31 mouse cellular contexts compared by ENCODE assay signal in the genomic region with DNA sequence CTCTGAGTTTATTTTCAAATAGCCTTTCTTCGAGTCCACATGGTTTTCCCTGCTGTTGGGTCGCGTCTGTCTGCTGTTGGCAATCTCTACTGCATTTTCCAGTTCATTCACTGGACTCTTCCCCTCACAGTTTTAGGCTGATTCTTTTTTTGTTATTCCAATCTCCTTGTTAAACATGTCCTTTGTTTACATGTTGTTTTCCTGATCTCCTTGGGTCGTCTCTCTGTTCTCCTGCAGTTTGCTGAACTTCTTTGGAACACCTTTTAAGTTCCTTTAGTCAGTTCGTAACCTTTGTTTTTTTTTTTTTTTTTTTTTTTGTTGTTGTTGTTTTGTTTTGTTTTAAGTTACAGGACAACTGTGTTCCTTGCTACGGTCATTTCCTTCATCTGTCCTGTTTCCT.
"Had no signal": no experiment of that assay in that cellular context is flagged by ENCODE, and none has a peak within 500 bp of the region (broad histone marks: within the 10 kb centered on the region; RNA-seq: fewer than 3 reads in every experiment).

No protein-coding gene starts in this region.

- H3K9ac ChIP-seq: limb, embryonic 12.5 days; limb, embryonic 13.5 days; limb, embryonic 15.5 days; liver, embryonic 12.5 days; liver, embryonic 13.5 days; liver, embryonic 14.5 days; liver, embryonic 15.5 days; liver, postnatal 0 days; lung, embryonic 14.5 days; lung, embryonic 15.5 days; midbrain, embryonic 12.5 days; midbrain, embryonic 13.5 days; midbrain, embryonic 15.5 days; neural tube, embryonic 12.5 days had no signal

- H3K4me3 ChIP-seq: limb, embryonic 10.5 days; limb, embryonic 12.5 days; limb, embryonic 13.5 days; limb, embryonic 15.5 days; liver, embryonic 12.5 days; liver, embryonic 13.5 days; liver, embryonic 15.5 days; lung, embryonic 15.5 days; megakaryocyte, embryonic 14.5 days; midbrain, embryonic 10.5 days; midbrain, embryonic 12.5 days; midbrain, embryonic 13.5 days; midbrain, embryonic 15.5 days; myocyte; neural tube, embryonic 12.5 days had no signal

- ATAC-seq: liver, embryonic 12.5 days; liver, postnatal 0 days; lung, postnatal 0 days; midbrain, embryonic 13.5 days; midbrain, embryonic 15.5 days; midbrain, embryonic 16.5 days had no signal

- H3K4me2 ChIP-seq: limb, embryonic 12.5 days; limb, embryonic 13.5 days; limb, embryonic 15.5 days; liver, embryonic 11.5 days; liver, embryonic 12.5 days; liver, embryonic 13.5 days; liver, embryonic 15.5 days; lung, embryonic 14.5 days; lung, embryonic 15.5 days; midbrain, embryonic 11.5 days; midbrain, embryonic 12.5 days; midbrain, embryonic 13.5 days; midbrain, embryonic 15.5 days; neural tube, embryonic 12.5 days had no signal

- H3K36me3 ChIP-seq: limb, embryonic 10.5 days; limb, embryonic 12.5 days; limb, embryonic 13.5 days; limb, embryonic 15.5 days; liver, embryonic 12.5 days; liver, embryonic 13.5 days; liver, embryonic 15.5 days; lung, embryonic 15.5 days; midbrain, embryonic 10.5 days; midbrain, embryonic 12.5 days; midbrain, embryonic 13.5 days; midbrain, embryonic 15.5 days; neural tube, embryonic 12.5 days had no signal

- H3K27me3 ChIP-seq: limb, embryonic 12.5 days; limb, embryonic 13.5 days; limb, embryonic 15.5 days; liver, embryonic 12.5 days; liver, embryonic 13.5 days; liver, embryonic 15.5 days; lung, embryonic 15.5 days; megakaryocyte, embryonic 14.5 days; midbrain, embryonic 12.5 days; midbrain, embryonic 13.5 days; midbrain, embryonic 15.5 days; neural tube, embryonic 12.5 days had no signal

- H3K4me1 ChIP-seq: limb, embryonic 12.5 days; liver, embryonic 12.5 days; liver, embryonic 13.5 days; liver, embryonic 15.5 days; lung, embryonic 15.5 days; megakaryocyte, embryonic 14.5 days; midbrain, embryonic 10.5 days; midbrain, embryonic 12.5 days; midbrain, embryonic 13.5 days; midbrain, embryonic 15.5 days; neural tube, embryonic 12.5 days had no signal

- H3K9me3 ChIP-seq: limb, embryonic 10.5 days; limb, embryonic 12.5 days; limb, embryonic 15.5 days; liver, embryonic 12.5 days; liver, embryonic 13.5 days; liver, embryonic 15.5 days; lung, embryonic 15.5 days; megakaryocyte, embryonic 14.5 days; midbrain, embryonic 10.5 days; midbrain, embryonic 12.5 days; midbrain, embryonic 13.5 days; midbrain, embryonic 15.5 days; neural tube, embryonic 12.5 days had no signal

- DNase-seq: left cerebral cortex, postnatal 4 days; liver; liver, embryonic 13.5 days; liver, postnatal 0 days; lung, adult 18-20 months; lung, adult 2 months; lung, embryonic 14.5 days; lung, postnatal 10 days; lung, postnatal 36 days; lung, postnatal 4 days; midbrain, embryonic 14.5 days had no signal

- H3K27ac ChIP-seq: limb, embryonic 10.5 days; limb, embryonic 12.5 days; limb, embryonic 13.5 days; limb, embryonic 15.5 days; liver, embryonic 12.5 days; liver, embryonic 13.5 days; liver, embryonic 14.5 days; liver, embryonic 15.5 days; lung, embryonic 15.5 days; macrophage; midbrain, embryonic 10.5 days; midbrain, embryonic 12.5 days; midbrain, embryonic 13.5 days; midbrain, embryonic 15.5 days; neural tube, embryonic 12.5 days had no signal
